Mouse (Mus musculus) olfactory bulb, adult 2 months (tissue): ENCODE results near the gene Tmod2.

Experiments used
- CTCF ChIP-seq: fragments of 200-500 bp; IDR thresholded peaks from 2 replicates; pipeline ENCODE4 v1.5.1; 2012; ENCODE audit warnings: low read depth, mild to moderate bottlenecking, low read length, moderate library complexity; ENCODE audit not compliant: insufficient read depth
- POLR2A ChIP-seq: fragments of 200-500 bp; IDR thresholded peaks from 2 replicates; pipeline ENCODE4 v1.6.1; 2012; ENCODE audit warnings: mild to moderate bottlenecking, low read depth, low read length, moderate library complexity; ENCODE audit not compliant: insufficient read depth

DNA sequence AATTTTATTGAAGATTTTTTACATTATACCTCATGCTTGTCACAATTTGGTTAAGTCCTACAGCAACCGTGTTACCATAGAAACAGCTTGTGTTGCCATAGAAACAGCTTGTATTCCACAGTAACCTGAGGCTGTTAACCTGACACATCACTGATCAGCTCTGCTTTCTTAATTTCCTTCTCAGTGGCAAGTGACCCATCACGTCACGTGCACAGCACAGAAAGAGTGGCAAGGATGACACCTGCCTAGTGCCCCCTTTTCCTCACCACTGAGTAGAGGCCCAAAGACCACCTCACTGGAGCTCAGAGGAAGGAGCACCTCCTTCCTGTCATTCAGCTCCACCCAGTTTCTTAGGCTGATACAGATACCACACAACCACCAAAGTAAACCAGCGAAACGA lies 17.6 kb downstream of the Tmod2 start:
- no peak for TF ChIP-seq CTCF
- TF ChIP-seq POLR2A: no peak
